Mouse (Mus musculus): ENCODE data around the gene Hcrtr2.

Gene Hcrtr2

DNA sequence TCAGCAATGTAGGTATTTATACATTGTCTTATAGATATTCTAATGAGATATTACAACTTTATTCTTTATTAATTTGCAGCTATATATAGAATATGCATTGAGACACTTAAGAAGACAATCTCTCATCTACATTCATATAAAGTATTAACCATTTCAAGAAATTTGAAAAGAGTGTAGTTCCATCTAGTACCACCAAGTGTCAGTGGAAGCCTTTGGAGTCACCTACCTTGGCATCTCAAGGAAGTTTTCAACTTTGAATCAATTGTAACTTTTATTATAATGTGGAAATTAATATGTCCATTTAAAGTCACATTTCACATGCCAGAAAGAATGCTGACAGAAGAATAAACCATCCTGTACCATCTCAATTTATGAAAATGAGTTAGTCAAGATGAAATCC lies 52.8 kb downstream of the Hcrtr2 start:
- Histone ChIP-seq H3K36me3 (ENCODE audit: control insufficient read depth, insufficient read depth, low read length, poor library complexity, severe bottlenecking) (no peaks in the 10 kb centered on the region), H3K27me3 (ENCODE audit: control insufficient read depth, insufficient read depth, low read length, poor library complexity, severe bottlenecking) (no peaks in the 10 kb centered on the region)
- peak; percentile 41 for DNase-seq (ENCODE audit: low read depth, low spot score)

- H3K36me3 ChIP-seq (ENCODE audit: control insufficient read depth, insufficient read depth, low read length, poor library complexity, severe bottlenecking), result no peaks in the 10 kb centered on the region
- DNase-seq (ENCODE audit: low read depth, low spot score), result no peak
- no peaks in the 10 kb centered on the region for H3K27me3 ChIP-seq (ENCODE audit: control insufficient read depth, insufficient read depth, low read length, poor library complexity, severe bottlenecking)
Observed at GRCm38 (mm10) chr9:76257731-76258130, 65.9 kb downstream of the Hcrtr2 start.

GRCm38 (mm10) chr9:76252544-76252943 lies 71.1 kb downstream of the Hcrtr2 start:
- no peaks in the 10 kb centered on the region for H3K36me3 ChIP-seq (ENCODE audit: control insufficient read depth, insufficient read depth, low read length, poor library complexity, severe bottlenecking)
- H3K27me3 ChIP-seq (ENCODE audit: control insufficient read depth, insufficient read depth, low read length, poor library complexity, severe bottlenecking), result no peaks in the 10 kb centered on the region
- no peak for DNase-seq (ENCODE audit: low read depth, low spot score)

DNA sequence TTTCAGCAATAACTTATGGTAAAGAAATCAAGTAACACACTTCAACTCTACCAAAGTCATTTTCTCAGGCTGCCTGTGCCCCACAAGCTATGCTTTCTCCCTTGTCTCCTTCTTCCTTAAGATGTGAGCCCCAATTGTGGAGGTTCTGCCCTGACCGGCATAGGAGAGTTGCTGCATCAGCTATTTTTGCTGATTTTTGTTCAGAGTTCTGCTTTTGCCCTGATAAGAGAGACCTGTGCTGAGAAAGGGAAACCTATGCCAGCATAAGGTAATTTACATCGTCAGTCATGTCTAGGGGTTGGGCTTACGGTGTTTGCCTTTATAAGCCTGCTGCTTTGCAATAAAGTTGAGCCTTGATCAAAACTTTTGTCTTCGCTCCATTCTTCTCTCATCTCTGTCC lies 71.5 kb downstream of the Hcrtr2 start:
- Histone ChIP-seq H3K36me3 (ENCODE audit: control insufficient read depth, insufficient read depth, low read length, poor library complexity, severe bottlenecking) (no peaks in the 10 kb centered on the region), H3K27me3 (ENCODE audit: control insufficient read depth, insufficient read depth, low read length, poor library complexity, severe bottlenecking) (no peaks in the 10 kb centered on the region)
- DNase-seq (ENCODE audit: low read depth, low spot score), result no peak

DNA sequence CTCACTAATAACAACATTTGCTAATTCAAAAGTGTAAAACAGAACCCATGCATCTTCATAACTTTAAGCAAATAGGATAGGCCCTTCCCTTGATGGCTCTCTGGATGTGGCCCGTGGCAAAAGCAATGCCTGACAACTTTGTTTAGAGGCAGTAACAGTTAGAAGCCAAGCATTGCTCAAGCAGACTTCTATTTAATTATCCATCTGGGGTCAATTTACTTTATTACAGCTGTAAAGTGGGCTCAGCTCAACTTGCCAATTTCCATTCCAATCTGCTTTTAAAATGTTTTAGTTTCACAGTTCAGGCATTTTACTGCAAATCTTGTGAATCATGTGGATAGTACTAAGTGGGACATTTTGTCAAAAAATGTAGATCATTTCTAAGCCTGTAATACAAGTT lies 81.3 kb downstream of the Hcrtr2 start:
- no peak for DNase-seq (ENCODE audit: low read depth, low spot score)
- Histone ChIP-seq H3K36me3 (ENCODE audit: control insufficient read depth, insufficient read depth, low read length, poor library complexity, severe bottlenecking) (no peaks in the 10 kb centered on the region), H3K27me3 (ENCODE audit: control insufficient read depth, insufficient read depth, low read length, poor library complexity, severe bottlenecking) (no peaks in the 10 kb centered on the region)

DNA sequence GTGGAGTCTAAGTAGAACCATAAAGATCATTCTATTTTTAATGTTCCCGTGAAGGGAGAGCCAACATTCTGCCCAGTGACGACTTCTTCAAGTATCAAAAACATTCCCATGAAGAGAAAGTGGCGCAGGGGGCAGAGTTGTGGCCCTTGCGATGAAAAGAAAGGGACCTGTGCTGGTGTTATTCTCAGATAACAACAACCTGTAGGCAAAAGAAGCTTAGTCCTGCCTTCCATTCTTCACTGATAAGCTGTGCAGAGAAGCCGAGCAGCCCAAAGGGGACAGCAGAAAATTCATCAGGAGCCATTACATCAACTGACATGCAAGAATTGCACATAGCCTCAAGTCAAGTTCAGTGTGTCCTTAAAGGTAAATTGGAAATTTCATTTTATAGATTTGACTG lies 85.7 kb downstream of the Hcrtr2 start:
- H3K27me3 ChIP-seq (ENCODE audit: control insufficient read depth, insufficient read depth, low read length, poor library complexity, severe bottlenecking), result no peaks in the 10 kb centered on the region
- DNase-seq (ENCODE audit: low read depth, low spot score), result no peak

DNA sequence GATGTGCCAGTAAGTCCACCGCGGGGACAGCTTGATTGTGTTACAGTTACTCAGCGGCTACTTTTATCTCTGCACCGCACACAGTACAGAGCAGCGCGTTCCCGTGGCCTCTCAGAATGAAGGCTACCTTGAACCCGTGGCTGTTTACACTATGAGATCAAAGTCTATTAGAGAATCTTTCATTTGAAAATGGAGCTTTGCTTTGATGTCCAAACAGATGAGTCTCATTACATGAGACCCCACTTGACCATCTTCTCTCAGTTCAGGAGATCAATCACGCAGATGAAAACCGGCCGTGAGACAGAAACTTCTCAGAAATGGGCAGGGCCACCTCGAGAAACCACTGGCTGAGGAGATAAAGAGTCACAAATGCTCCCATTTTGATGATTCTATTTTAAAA lies 86.4 kb downstream of the Hcrtr2 start:
- H3K27me3 ChIP-seq (ENCODE audit: control insufficient read depth, insufficient read depth, low read length, poor library complexity, severe bottlenecking), result no peaks in the 10 kb centered on the region
- no peaks in the 10 kb centered on the region for H3K36me3 ChIP-seq (ENCODE audit: control insufficient read depth, insufficient read depth, low read length, poor library complexity, severe bottlenecking)
- DNase-seq (ENCODE audit: low read depth, low spot score), result no peak

More for the DNA sequence above, 85.7 kb downstream of the Hcrtr2 start:
- no peaks in the 10 kb centered on the region for H3K36me3 ChIP-seq (ENCODE audit: control insufficient read depth, insufficient read depth, low read length, poor library complexity, severe bottlenecking)

DNA sequence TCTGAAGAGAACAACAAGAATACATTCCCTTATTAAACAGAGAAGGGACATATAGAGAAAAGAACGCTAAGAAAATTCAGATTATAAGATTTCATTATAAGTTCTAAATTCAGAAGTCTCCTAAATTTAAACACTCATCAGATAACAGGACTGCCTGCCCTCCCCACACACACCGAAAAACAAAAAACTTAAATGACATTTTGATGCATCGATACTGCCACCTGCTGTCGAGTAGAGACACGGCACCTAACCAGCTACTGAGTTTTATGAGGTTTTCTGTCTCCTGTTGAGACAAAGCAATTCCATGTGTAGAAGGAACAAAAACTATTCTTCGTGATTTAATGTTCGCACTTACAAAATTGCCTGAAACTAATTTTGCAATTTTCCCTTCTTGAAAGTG lies 87.0 kb downstream of the Hcrtr2 start:
- Histone ChIP-seq H3K27me3 (ENCODE audit: control insufficient read depth, insufficient read depth, low read length, poor library complexity, severe bottlenecking) (no peaks in the 10 kb centered on the region), H3K36me3 (ENCODE audit: control insufficient read depth, insufficient read depth, low read length, poor library complexity, severe bottlenecking) (no peaks in the 10 kb centered on the region)
- DNase-seq (ENCODE audit: low read depth, low spot score), result peak; percentile 67

GRCm38 (mm10) chr9:76235945-76236503 lies 87.6 kb downstream of the Hcrtr2 start:
- Histone ChIP-seq H3K36me3 (ENCODE audit: control insufficient read depth, insufficient read depth, low read length, poor library complexity, severe bottlenecking) (no peaks in the 10 kb centered on the region), H3K27me3 (ENCODE audit: control insufficient read depth, insufficient read depth, low read length, poor library complexity, severe bottlenecking) (no peaks in the 10 kb centered on the region)
- peak; percentile 8 for DNase-seq (ENCODE audit: low read depth, low spot score)

DNA sequence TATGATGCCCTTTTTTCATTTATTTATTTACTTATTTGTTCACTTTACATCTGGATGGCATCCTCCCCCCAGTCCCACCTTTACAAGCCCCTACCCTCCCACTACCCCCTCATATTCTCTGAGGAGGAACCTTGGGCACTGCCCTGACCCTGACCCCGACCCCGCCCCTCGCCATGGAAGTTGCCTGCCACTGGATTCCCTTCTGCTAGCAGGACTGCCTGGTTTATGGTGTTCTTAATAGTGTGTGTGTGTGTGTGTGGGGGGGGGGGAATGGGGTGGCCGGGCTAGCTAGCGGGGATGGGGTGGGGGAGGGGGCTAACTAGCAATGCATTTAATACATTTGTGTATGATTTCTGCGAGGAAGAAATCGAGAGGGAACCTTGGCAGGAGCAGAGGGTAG lies 88.8 kb downstream of the Hcrtr2 start:
- H3K27me3 ChIP-seq (ENCODE audit: control insufficient read depth, insufficient read depth, low read length, poor library complexity, severe bottlenecking), result no peaks in the 10 kb centered on the region
- H3K36me3 ChIP-seq (ENCODE audit: control insufficient read depth, insufficient read depth, low read length, poor library complexity, severe bottlenecking), result no peaks in the 10 kb centered on the region
- DNase-seq (ENCODE audit: low read depth, low spot score), result no peak

DNA sequence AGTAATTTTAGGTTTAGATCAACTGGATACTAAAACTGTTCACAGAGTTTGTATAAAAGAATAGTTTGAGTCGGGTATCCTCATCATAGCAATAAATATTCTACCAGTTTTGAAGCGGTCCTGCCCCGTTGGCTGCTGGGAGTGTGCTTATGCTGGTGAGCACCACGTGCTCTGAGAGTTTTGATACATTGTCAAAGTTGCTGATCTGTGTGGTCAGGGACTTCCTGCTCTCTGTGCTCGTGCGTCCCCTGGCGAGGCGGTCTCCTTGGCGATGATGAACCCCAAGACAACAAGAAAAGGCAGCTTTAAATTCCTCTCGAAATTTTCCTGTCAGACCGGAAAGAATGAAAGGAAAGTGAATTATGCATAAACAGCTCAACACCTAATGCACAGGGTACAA lies 93.3 kb downstream of the Hcrtr2 start:
- Histone ChIP-seq H3K27me3 (ENCODE audit: control insufficient read depth, insufficient read depth, low read length, poor library complexity, severe bottlenecking) (no peaks in the 10 kb centered on the region), H3K36me3 (ENCODE audit: control insufficient read depth, insufficient read depth, low read length, poor library complexity, severe bottlenecking) (no peaks in the 10 kb centered on the region)
- peak; percentile 57 for DNase-seq (ENCODE audit: low read depth, low spot score)

DNA sequence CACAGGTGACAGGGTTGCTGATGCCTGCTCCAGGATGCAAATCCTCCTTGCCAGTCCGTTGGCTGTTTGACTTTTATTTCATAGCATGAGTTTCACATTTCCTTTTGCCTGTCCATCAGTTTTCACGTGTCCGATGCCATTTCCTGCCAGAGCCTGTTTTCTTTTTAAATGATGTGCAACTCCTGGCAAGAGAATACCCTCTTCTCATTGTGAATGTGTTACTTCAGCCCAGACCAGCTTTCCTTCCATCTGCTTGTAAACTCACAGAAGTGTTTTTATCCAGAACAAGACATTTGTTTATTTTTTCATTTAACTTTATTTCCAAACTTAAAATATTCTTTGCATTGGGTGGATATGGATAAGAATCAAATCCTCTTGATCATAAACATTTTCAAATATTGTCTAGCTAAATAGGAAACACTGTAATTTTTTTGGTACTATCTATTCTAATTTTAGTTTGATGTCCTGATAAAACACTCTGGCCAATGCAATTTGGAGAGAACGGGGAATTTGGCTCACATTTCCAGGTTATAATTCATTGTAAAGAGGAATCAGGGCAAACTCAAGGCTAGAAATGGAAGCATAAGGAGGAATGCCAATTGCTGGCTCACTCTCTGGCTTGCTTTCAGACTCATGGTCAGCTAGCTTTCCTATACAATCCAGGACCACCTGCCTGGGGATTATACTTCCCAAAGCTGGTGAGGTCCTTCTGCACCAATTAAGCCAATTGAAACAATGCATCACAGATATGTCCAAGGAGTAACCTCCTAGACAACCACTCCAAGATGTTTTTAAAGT lies 106.3 kb downstream of the Hcrtr2 start:
- no peak for DNase-seq (ENCODE audit: low read depth, low spot score)
- H3K27me3 ChIP-seq (ENCODE audit: control insufficient read depth, insufficient read depth, low read length, poor library complexity, severe bottlenecking), result no peaks in the 10 kb centered on the region
- no peaks in the 10 kb centered on the region for H3K36me3 ChIP-seq (ENCODE audit: control insufficient read depth, insufficient read depth, low read length, poor library complexity, severe bottlenecking)

GRCm38 (mm10) chr9:76214678-76215077 lies 109.0 kb downstream of the Hcrtr2 start:
- Histone ChIP-seq H3K27me3 (ENCODE audit: control insufficient read depth, insufficient read depth, low read length, poor library complexity, severe bottlenecking) (no peaks in the 10 kb centered on the region), H3K36me3 (ENCODE audit: control insufficient read depth, insufficient read depth, low read length, poor library complexity, severe bottlenecking) (no peaks in the 10 kb centered on the region)
- no peak for DNase-seq (ENCODE audit: low read depth, low spot score)

DNA sequence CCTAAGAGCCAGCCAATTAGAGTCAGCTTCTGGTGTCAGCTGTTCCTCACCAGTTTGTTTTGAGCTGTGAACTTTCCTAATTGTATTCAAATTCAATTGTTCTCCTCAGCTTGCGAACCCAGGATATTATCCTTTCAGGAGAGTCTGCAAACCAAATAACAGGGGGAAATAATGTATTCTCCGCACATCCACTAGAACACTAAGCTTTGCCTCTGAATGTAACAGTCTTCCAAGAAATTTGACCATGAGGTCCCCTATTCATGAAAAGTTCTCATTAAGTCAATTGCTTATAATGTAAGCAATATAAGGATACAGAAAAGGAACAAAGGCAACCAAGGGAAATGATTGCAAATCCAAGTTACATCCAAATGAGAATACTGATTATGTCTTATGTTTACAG lies 110.1 kb downstream of the Hcrtr2 start, which contains the start of gene Gfral:
Gene Gfral, minus strand, starts transcription at position 101 of the 400 bp plus-strand sequence.
- Histone ChIP-seq H3K27me3 (ENCODE audit: control insufficient read depth, insufficient read depth, low read length, poor library complexity, severe bottlenecking) (no peaks in the 10 kb centered on the region), H3K36me3 (ENCODE audit: control insufficient read depth, insufficient read depth, low read length, poor library complexity, severe bottlenecking) (no peaks in the 10 kb centered on the region)
- no peak for DNase-seq (ENCODE audit: low read depth, low spot score)

DNA sequence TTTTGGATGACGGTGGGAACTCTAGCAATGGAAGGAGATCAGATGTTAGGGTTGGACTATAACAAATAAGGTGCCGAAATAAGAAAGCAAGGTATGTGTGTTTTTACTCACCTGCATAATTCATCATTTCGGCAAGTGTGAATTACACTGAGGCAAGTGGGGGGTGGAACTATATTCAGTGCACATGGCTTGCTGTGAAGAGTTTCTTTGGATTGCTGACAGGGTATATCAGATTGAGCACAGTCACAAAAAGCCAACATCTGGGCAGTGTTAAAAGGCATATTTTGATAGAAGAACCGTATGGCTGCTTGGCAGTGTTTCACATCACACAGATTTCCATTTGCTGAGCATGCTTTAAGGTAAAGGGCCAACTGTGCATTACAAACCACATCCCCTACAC lies 126.7 kb downstream of the Hcrtr2 start:
- H3K36me3 ChIP-seq (ENCODE audit: control insufficient read depth, insufficient read depth, low read length, poor library complexity, severe bottlenecking), result no peaks in the 10 kb centered on the region
- H3K27me3 ChIP-seq (ENCODE audit: control insufficient read depth, insufficient read depth, low read length, poor library complexity, severe bottlenecking), result no peaks in the 10 kb centered on the region; the same call in 1 of the 2 replicates
- no peak for DNase-seq (ENCODE audit: low read depth, low spot score)
